Mouse (Mus musculus) layer of hippocampus, adult 18-20 months (tissue): ENCODE measurements around the gene Ecel1. TPM values are rescaled to one million over a fixed set of nuclear protein-coding genes. Genes with fewer than 3 reads are reported as not detected.

Source experiments
- DNase-seq, 2 experiments: peaks; one replicate each; pipeline ENCODE4 v3.0.0; 2022; ENCODE audit warnings: low spot score in 2 of 2
- total RNA-seq, 2 experiments: library from RNA; stranded (reverse); gene quantifications; 2 replicates each; pipeline ENCODE4 v1.2.3; 2021

Gene Ecel1
- total RNA-seq, 2 experiments from 2014 or later: 1.9 to 3.2 TPM

DNA sequence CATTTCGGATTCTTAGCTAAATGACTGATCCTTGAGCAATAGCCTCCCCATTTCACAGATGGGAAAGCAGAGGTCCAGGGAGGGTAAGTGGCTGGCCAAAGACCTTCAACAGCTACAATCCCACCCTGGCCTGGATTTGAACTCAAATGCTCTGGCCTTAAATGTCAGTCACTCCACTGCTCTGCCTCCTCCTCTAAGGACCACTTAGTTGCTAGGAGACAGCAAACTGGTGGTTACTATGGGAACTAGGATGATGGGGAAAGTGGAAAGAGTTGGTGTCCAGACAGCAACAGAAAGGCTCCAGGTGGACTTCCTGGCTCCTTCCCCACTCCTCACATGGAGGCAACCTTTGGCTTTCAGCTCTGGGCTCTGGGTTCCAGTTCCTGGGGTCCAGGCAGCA is 15.0 kb upstream of the Ecel1 start:
- DNase-seq: no peak

DNA sequence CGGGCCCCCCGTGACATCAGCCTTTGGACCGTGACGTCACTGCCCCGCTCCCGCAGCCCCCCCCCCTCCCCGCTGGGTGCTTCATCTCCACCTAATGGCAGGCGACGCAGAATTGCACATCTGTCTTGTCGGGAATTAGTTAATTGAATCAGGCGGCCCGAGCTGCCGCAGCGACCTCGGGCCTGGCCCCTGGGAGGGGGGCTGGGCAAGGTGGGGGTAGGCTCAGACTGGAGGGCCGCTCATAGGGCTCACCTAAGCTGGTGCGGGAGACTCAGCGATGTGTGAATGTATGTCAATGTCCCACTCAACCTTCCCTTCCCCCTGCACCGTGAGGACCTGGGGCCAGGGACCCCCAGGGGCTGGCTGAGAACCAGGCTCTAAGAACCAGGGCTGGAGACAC is 14.1 kb upstream of the Ecel1 start:
- DNase-seq: no peak

DNA sequence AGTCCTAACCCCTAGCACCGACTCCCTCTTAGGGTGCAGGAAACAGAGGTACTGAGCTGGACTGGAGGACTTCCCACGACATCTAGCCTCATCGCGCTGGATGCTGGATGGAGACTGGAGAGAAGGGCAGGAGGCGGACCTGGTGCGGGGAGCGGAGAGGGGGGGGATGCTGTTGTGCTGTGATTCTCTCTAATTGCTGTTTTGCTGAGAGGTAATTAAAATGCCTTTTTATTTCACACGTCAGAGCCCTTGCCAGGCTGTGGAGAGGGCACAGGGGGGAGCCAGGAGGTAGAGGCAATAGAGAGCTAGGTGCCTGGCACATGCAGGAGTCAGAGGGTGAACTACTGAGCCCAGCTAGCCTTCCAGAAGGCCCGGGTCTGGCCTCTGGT is 8.5 kb upstream of the Ecel1 start:
- no peak for DNase-seq

DNA sequence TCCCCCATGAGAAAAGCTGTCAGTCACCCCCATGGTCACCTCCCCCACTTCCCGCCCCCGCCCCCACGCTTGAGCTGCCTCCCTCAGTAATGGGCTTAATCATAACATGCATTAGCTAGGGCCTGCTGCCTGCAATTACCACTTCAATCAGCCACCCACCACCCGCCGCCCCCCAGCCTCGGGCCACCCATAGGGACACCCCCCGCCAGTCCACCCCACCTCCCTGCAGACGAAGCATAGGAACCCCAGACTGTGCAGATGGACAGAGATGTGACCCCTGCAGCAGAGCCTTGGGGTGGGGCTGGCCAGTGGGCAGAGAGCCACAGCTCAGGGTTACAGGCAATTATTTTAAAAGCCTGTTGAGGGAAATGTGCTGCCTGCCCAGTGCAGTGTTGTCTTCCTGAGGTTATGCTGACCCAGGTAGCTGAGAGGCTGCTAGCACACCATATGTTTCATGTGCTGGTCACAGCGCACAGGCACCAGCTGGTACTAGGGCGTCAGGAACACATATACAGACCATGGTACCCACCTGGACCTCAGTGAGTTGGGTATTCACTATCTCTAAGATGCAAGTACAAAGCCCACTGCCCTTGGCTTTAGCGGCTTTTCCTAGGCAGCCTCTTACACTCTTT is 8.0 kb upstream of the Ecel1 start:
- no peak for DNase-seq

DNA sequence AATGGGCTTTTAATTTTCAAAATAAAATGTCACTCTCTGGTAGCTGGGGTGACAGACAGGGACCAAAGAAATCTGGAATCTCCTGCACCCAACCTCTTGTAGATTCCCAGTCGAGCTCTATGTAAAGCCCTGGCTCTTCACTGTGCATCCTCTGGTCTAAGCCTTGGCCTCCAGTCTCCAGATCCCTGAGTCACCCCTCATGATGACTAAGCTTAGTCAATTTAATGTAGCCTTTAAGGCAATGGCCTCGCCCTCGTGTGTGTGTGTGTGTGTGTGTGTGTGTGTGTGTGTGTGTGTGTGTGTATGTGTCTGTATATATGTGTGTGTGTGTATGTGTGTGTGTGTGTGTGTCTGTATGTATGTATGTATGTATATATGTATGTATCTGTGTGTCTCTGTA is 3.1 kb upstream of the Ecel1 start:
- DNase-seq: no peak

DNA sequence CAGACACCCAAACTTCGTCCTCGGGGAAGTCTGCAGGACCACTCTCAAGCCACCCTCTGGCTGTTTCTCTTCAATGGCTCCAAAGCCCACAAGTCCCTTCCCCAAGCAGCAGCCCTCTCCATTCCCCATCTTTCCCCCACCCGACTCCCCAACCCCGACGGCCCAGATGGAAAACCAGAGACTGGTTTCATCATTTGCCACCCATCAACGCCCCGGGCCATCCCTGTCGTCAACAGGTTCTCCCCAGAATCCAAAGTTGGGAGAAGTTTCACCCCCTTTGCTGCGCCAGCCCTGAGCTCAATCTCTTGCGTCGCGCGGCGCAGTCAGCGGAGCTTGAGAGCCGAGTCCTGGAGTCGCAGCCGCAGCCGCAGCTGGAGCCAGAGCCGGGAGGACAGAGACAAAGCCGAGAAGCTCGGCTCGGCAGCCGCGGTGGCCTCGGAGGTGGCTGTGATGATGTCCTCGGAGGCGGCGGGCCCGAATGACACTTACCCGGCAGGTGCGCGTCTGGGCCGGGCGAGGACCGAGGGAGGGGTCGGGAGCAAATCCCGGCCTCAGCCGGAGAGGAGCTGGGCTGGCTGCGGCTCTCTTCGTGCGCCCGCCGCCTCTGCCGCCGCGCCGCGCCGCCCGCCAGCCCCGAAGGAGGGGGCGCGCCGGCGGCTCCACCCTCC is 656 bp downstream of the Ecel1 start:
- no peak for DNase-seq

DNA sequence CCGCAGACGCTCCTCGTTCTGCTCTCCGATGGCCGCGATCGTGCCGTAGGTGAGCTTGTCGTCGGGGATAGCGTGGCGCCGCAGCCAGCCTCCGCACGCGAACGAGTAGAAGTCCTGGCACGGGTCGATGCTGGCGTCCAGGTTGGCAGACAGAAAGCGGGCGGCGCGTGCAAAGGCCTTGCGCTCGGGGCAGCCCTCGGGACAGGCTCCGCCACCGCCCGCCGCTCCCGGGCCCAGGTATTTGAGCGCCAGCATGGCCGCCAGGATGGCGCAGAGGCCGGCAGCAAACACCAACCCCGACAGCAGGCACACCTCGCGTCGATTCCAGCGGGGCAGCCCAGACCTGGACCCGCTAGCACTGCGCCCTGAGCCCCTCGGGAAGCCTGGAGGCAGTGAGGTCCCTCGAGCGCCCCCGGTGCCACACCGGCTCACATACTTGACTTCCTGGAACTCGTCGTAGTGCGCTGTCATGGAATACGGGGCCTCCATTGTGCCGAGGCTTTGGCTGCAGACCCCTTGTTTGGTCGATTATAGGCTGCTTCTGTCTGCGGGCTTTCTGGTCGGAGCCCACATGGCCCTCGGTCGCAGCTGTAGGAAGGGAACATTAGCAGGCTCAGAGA is 1.7 kb downstream of the Ecel1 start:
- DNase-seq: no peak

DNA sequence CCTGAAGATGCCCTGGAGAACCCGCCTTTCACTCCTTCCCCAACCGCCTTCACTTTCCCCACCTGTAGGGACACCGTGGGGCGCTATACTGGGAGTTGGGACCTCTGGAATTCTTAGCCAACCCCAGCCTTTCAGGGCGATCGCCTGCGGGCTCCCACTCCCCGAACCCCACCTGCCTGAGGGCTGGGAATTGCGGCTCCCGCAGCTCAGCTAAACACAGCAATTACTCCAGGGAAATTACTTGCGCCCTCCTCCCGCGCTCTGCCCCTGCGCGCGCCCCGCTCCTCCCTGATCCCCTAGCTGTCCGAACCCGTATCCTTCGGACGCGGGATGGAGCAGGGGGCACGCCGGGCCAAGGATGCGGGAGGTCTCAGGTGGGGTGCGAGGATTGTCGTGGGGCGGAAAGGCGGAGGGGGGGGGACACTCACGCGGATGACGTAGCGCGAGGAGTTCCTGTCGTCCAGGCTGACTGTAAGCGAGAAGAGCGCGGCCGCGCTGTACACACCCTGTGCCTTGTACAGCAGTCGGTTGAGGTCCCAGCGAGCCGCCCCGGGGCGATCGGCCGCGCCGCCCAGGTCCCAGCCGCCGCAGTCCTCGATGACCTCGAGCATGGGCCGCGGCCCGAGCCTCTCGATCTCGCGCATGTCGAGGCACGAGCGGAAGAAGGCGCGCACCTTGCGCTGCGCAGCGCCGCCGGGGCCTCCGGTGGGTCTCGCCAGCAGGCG is 2.4 kb downstream of the Ecel1 start:
- DNase-seq: no peak

DNA sequence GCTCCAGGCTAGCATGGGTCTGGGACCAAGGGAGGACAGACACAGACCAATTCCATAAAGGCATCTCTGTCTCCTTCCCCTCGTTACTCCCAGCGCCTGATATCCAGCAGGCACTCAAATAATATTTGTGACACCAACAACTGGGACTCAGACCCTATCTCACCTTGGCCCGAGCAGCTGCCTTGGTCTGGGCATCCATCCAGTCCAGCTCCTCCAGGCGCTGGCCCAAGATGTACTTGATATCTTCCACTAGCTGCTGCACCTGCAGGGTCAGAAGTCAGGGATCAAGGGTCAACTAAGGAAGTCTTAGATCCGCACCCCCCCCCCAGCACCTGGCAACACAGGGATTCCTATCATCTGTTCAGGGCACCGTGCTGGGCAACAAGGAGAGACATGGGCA is 5.0 kb downstream of the Ecel1 start:
- DNase-seq: no peak

DNA sequence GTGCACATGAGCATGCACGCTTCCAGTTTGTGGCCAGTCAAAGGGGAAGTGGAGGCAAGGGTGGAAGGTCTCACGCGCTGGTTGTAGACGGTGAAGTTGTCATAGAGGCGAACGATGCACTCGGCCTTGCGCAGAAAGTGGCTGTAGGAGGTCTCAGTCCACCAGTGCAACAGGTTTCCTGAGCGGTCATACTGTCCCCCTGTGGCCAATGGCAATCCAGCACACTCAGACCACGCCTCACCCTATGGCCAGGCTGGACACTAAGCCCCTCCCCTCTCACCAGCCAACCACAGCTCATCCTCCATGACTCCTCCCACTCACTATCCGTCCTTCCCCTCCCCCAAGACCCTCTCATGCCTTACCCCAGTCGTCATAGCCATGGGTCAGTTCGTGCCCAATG is 6.9 kb downstream of the Ecel1 start:
- no peak for DNase-seq

DNA sequence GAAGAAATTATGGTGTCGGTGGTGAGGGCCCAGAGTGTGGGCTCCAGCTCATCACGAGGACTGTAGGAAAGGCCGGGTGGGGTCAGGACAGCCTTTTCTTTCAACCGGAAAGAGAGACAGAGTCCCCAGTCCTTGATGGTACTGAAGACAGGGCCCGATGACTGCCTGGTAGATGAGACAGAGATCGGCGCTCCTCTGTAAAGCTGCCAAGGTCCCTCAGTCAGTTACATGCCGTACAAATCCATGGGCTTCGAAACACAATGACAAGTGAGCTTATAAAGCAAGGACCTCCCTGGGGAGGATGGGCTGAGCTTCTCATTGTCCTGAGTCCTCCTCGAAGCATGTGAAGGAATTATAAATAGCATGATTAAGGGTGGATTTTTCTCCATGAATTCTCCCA is 13.2 kb downstream of the Ecel1 start:
- DNase-seq: no peak

DNA sequence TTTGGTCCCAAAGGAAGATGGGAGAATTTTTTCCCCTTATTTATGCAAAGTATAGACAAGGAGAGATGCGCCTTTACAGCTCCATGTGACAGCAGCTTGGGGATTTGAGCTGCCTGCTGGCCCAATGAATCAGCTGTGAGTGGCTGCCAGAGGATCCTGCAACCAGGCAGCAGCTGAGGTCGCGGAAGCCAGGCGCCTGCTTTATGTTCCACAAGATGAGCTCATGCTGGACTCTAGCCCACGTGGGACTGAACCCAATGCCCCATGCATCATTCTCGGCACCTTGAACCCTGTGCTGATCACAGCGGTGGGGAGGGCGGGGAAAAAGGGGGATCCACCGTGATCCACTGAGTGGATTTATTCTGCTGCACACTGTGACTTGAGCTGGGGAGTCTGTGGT is 13.9 kb downstream of the Ecel1 start:
- DNase-seq: peak in 1 of 2 experiments; percentile 9

DNA sequence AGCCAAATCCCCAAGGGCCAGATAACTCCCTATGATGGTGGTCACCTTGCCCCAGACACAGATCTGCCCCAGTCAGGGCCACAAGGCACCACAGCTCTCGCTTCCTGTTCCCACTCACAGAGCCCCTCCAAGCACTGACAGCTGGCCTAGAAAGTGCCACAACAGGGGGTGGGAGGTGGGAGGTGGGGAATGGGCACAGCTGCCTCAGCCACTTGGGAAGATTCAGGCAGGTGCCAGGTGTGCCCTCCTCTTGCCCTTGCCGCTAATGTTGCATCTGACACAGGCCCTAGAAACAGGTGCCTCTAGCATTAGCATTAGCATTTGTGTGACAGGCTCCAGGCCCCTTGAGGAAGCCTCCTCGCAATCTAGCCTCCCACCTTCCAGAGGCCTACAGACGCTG is 14.8 kb downstream of the Ecel1 start:
- DNase-seq: no peak

DNA sequence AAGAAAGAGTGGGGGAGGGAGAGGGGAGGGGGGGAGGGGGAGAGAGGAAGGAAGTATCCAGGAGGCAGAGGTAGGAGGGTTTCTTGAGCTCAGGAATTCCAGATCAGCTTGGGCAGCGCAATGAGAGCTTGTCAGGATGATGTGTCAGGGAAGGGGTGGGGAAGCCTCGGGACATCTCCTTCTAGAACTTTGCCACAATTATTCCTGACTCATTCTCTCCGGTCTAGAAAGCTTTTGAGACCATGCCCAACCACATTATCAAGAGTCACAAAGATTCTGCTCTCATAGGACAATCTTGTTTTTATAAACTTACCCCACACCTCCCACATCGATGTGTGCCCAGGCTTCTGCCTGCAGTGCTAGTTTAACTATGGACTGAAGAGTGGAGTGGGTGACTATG is 24.5 kb downstream of the Ecel1 start:
- no peak for DNase-seq

DNA sequence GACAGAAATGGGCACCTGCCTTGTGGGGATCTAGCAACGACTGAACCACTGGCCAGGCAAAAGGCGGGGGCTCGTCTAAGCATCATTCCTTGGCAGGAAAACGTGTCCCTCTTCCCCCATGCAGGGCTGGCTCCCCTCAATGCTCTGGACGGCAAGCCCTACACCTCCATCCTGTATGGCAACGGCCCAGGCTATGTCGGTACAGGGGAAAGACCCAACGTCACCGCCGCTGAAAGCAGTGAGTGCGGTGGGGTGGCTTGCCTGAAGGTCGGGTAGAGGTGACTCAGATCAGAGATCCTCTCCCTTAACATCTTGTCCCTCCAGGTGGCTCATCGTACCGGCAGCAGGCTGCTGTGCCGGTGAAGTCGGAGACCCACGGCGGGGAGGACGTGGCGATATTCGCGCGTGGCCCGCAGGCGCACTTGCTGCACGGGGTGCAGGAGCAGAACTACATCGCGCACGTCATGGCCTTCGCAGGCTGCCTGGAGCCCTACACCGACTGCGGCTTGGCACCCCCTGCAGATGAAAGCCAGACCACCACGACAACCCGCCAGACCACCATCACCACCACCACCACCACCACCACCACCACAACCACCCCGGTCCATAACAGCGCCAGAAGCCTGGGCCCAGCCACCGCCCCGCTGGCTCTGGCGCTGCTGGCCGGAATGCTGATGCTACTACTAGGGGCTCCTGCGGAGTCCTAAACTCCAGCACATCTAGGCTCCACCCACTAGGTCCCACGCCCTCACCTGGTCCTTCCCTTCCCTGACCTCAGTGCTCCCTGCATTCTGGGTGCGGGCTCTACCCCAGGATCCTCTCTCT is 28.9 kb downstream of the Ecel1 start:
- peak; percentile 30 to 52 for DNase-seq

DNA sequence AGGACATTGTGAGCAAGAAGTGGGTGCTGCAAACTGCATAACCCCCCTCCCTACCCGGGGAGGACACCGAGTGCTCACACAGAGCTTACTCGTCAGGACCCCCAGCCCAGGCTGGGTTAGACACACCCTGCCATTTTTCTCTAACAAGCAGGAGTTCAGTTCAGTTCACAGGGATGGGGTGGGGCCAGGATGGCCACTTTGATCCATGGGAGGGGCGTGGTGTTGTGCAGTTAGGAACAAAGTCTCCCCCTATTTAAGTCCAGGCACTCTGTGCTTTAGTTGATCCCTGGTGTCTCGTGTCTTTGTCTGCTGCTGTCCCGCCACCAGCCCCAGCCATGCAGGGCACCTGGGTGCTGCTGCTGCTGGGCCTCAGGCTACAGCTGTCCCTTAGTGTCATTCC is 31.6 kb downstream of the Ecel1 start, which contains the start of gene Akp3:
TSS of gene Akp3 (plus strand) at position 301 of the 400 bp plus-strand sequence.
- DNase-seq: no peak

DNA sequence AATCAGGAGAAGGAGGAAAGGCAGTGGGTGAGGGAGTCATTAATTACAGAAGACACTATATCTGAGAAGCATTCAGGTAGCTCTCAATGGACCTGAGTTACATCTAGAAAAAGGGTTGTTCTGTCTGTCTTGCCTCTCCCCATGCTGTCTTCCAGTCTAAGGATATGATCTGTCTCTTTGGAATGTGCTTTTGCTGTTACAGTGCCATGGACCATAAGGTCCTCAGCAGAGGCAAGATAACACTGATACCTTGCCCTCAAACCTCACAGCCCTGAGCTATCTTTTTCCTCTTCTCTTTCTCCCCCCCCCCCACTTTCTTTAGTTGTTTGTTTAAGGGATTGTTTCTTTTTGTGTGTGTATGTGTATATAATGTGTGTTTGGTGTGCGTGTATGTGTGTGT is 41.5 kb downstream of the Ecel1 start:
- no peak for DNase-seq

DNA sequence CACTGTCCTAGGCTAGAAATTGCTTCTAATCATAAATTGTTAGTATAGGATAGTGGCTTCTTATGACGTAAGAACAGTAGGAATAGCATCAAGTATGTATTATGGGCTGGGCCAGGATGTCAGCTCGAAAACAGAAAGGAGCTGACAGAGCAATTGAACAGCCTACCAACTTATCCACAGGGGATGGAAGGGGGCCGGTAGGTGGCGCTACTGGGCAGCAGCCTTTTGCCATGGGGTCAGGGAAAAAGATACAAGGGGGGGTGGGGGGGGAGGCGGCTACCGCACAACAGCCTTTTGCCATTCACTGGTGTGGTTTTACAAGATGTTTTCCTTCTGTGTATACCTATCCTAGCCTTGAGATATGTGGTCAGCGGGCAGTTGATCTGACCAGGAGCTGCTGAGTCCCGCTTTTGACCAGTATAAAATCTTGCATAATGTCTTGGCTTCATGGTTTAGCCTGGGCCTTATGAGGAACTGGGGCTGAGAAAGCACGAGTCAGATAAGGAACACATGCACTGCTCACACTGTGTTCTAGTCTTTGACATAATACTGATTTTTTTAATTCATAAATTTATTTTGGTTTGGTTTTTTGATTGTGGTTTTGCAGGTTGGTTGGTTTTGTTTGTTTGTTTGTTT is 44.5 kb downstream of the Ecel1 start:
- peak in 1 of 2 experiments; percentile 16 for DNase-seq

DNA sequence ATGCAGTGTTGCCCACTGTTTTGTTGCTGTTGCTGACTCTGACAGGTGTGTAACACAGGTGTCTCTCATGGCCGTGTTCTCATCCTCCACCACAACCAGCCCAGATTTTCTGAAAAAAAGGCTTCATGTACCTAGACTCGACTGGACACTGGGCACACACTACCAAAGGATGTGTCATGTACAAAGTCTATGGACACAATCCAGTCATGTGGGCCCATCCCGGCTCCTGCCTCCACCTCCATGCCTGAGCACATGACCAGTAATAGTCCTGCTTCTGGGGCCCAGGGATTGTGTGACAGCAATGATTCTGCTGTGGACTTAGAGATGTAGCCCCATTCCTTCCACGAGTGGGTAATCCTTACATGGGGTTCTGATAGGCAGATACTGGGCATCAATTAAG is 47.8 kb downstream of the Ecel1 start:
- DNase-seq: no peak

DNA sequence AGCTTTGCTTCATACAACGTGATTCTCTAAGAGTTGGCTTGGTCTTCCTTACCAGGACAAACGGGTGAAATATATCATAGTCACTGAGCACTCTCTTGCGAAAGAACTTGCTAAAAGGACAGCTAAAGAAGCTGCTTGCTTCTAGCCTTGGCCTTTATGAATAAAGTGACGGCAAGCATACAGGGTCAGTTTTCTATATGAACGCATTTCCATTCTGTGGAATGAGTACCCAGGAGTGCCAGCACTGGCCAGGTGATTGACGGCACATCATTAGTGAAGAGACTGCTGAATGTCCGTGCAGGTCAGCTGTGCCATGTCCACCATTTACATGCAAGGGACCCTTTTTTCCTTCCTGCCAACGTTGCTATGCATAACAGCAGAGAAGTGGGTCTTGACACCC is 49.8 kb downstream of the Ecel1 start:
- DNase-seq: no peak

DNA sequence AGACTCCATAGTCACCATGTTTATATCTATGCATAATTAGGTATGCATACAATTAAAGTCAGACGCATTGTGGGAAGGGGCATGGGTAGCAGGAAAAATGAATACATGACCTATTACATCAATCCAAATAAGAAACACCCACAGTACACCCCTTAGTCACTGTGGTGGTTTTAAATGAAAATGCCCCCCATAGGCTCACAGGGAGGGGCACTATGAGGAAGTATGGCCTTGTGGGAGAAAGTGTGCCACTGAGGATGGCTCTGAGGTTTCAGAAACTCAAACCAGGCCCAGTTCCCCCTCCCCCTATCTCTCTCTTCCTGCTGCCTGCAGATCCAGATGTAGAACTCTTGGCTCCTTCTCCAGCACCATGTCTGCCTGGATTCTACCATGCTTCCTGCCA is 52.4 kb downstream of the Ecel1 start:
- DNase-seq: no peak
